Mouse (Mus musculus): ENCODE results near the gene Ccdc33. TPM values are rescaled to one million over a fixed set of nuclear protein-coding genes. Genes with fewer than 3 reads are reported as not detected.

Gene Ccdc33
- polyA plus RNA-seq, 1 experiment from 2014 or later, result 0.13 TPM

- WGBS, result 52% methylated on average over 7 of the region's 7 CpGs
- no peak overlapping the region for H3K4me2 ChIP-seq (replicated peaks)
- peaks cover 42% of the 10 kb centered on the region for H3K4me1 ChIP-seq (replicated peaks; ENCODE audit: control insufficient read depth, insufficient read depth, low read length)
- no peak overlapping the region for H3K4me3 ChIP-seq (replicated peaks; ENCODE audit: low read length)
- DNase-seq (ENCODE audit: low spot score), result no peak
- no peaks in the 10 kb centered on the region for H3K9me3 ChIP-seq (ENCODE audit: control insufficient read depth, low read length)
- H3K27me3 ChIP-seq (ENCODE audit: control insufficient read depth, insufficient read depth, low read length), result 0 out of 2 replicates have a peak, but pooled peaks cover 3% of the 10 kb centered on the region
- peak overlapping the region; percentile 22; the same call in 1 of the 2 replicates for H3K27ac ChIP-seq
- H3K9ac ChIP-seq, result no peak overlapping the region
- no peaks in the 10 kb centered on the region for H3K36me3 ChIP-seq (replicated peaks; ENCODE audit: control insufficient read depth, insufficient read depth)
- no peak for ATAC-seq (ENCODE audit: low FRiP score)
Observed at GRCm38 (mm10) chr9:58087277-58087998, 31.2 kb downstream of the Ccdc33 start.

GRCm38 (mm10) chr9:58086861-58087260 is 31.8 kb downstream of the Ccdc33 start:
- Histone ChIP-seq H3K27ac (peak overlapping the region; percentile 22), H3K36me3 (replicated peaks; ENCODE audit: control insufficient read depth, insufficient read depth) (no peaks in the 10 kb centered on the region), H3K4me1 (replicated peaks; ENCODE audit: control insufficient read depth, insufficient read depth, low read length) (peaks cover 42% of the 10 kb centered on the region), H3K4me2 (replicated peaks) (no peak overlapping the region), H3K9ac (0 out of 2 replicates have a peak overlapping the region, but pooled peaks have one; percentile 14), H3K9me3 (ENCODE audit: control insufficient read depth, low read length) (no peaks in the 10 kb centered on the region), H3K4me3 (replicated peaks; ENCODE audit: low read length) (no peak overlapping the region), H3K27me3 (ENCODE audit: control insufficient read depth, insufficient read depth, low read length) (0 out of 2 replicates have a peak, but pooled peaks cover 3% of the 10 kb centered on the region)
- DNase-seq (ENCODE audit: low spot score), result no peak
- WGBS, result 49% methylated on average over 7 of the region's 7 CpGs
- no peak for ATAC-seq (ENCODE audit: low FRiP score)

DNA sequence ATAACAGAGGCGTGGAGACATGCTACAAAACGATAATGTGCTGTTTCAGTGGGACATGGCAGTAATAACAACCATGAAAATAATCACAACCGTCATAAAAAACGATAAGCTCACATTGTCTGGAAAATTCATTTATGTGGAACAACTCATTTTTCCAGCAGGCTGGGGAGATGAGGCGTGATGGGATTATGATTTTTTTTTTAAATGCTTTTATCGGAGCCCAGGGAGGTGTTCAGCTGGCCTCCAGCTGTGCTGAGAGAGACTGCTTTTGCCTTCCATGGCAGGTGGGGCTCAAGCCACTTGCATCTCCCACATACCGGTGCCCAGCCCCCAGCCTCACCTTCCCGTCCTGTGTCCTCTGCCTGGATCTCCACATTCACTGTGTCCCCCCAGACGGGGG is 32.4 kb downstream of the Ccdc33 start:
- Histone ChIP-seq H3K9ac (0 out of 2 replicates have a peak overlapping the region, but pooled peaks have one; percentile 14), H3K36me3 (replicated peaks; ENCODE audit: control insufficient read depth, insufficient read depth) (no peaks in the 10 kb centered on the region), H3K27ac (peak overlapping the region; percentile 22), H3K4me2 (replicated peaks) (no peak overlapping the region), H3K9me3 (ENCODE audit: control insufficient read depth, low read length) (no peaks in the 10 kb centered on the region), H3K4me1 (replicated peaks; ENCODE audit: control insufficient read depth, insufficient read depth, low read length) (peaks cover 42% of the 10 kb centered on the region), H3K27me3 (ENCODE audit: control insufficient read depth, insufficient read depth, low read length) (0 out of 2 replicates have a peak, but pooled peaks cover 3% of the 10 kb centered on the region), H3K4me3 (replicated peaks; ENCODE audit: low read length) (no peak overlapping the region)
- ATAC-seq (ENCODE audit: low FRiP score) (no peak), DNase-seq (ENCODE audit: low spot score) (no peak)
- WGBS, result 23% methylated on average over 9 of the region's 9 CpGs

DNA sequence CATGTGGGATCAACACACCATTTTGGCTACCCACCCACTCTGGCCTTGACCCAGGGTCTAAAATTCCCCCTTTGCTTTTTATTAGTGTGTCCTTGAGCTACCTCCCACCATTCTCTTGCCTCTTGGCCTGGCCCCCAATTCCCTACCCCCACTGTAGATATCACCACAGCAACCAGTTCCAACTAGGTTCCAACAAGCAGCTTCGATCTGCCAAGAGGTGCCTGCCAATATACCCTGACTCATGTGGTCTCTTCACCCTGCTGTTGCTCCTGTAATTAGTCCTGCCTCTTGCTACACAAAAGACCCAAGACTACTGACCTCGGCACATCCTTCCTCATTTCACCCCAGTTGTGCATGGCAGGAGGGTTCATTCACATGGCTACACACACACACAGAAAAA is 33.5 kb downstream of the Ccdc33 start:
- H3K27me3 ChIP-seq (ENCODE audit: control insufficient read depth, insufficient read depth, low read length), result 0 out of 2 replicates have a peak, but pooled peaks cover 3% of the 10 kb centered on the region
- H3K4me3 ChIP-seq (replicated peaks; ENCODE audit: low read length), result no peak overlapping the region
- DNase-seq (ENCODE audit: low spot score) (no peak), ATAC-seq (ENCODE audit: low FRiP score) (peak; percentile 32; the same call in 1 of the 2 replicates)
- WGBS, result 2% methylated on average over 2 of the region's 2 CpGs
- peaks cover 42% of the 10 kb centered on the region for H3K4me1 ChIP-seq (replicated peaks; ENCODE audit: control insufficient read depth, insufficient read depth, low read length)
- H3K27ac ChIP-seq, result peak overlapping the region; percentile 39
- H3K4me2 ChIP-seq (replicated peaks), result no peak overlapping the region
- no peaks in the 10 kb centered on the region for H3K9me3 ChIP-seq (ENCODE audit: control insufficient read depth, low read length)
- no peaks in the 10 kb centered on the region for H3K36me3 ChIP-seq (replicated peaks; ENCODE audit: control insufficient read depth, insufficient read depth)
- no peak overlapping the region for H3K9ac ChIP-seq

DNA sequence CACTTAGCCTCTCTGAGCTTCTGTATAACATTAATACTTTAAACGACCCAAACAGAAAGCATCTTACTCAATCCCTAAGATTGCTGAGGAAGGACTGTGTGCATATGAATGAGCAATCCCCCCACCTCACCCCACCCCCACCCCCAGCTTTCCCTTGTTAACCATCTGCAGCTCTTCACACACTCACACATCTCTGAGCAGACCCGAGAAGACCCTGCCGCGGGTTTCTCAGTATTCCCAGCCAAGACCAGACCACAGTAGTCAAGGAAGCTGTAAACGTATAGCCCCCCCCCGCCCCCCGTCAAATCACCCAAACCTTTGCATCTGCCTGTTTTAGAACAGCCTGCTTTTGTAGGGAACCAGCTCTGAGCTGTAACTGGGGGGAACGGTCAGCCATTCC is 34.0 kb downstream of the Ccdc33 start:
- ATAC-seq (ENCODE audit: low FRiP score) (no peak), DNase-seq (ENCODE audit: low spot score) (no peak)
- H3K27ac ChIP-seq, result 0 out of 2 replicates have a peak overlapping the region, but pooled peaks have one; percentile 39
- H3K9me3 ChIP-seq (ENCODE audit: control insufficient read depth, low read length), result no peaks in the 10 kb centered on the region
- H3K9ac ChIP-seq, result no peak overlapping the region
- peaks cover 42% of the 10 kb centered on the region for H3K4me1 ChIP-seq (replicated peaks; ENCODE audit: control insufficient read depth, insufficient read depth, low read length)
- 0 out of 2 replicates have a peak, but pooled peaks cover 3% of the 10 kb centered on the region for H3K27me3 ChIP-seq (ENCODE audit: control insufficient read depth, insufficient read depth, low read length)
- H3K36me3 ChIP-seq (replicated peaks; ENCODE audit: control insufficient read depth, insufficient read depth), result no peaks in the 10 kb centered on the region
- H3K4me2 ChIP-seq (replicated peaks), result no peak overlapping the region
- no peak overlapping the region for H3K4me3 ChIP-seq (replicated peaks; ENCODE audit: low read length)
- 13% methylated on average over 8 of the region's 8 CpGs for WGBS

DNA sequence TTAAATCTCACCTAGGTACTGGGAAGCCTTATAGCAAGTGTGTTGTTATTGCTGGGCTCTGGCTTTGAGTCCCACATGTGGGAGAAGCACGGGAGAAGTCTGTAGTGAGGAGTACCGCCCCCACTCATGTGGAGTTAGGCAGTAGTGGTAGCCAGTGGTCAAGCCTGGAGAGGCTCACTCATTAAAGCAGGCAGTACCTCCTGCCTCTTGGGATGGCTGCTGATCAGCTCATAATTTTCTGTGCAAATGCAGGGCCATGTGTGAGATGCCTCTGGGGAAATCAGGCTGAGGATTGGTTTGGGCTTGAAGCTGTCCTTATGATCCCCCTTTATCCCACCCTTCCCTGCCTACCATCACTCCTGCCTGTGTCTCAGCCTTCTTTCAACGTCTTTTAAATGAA is 44.1 kb downstream of the Ccdc33 start:
- Histone ChIP-seq H3K36me3 (replicated peaks; ENCODE audit: control insufficient read depth, insufficient read depth) (no peaks in the 10 kb centered on the region), H3K27me3 (ENCODE audit: control insufficient read depth, insufficient read depth, low read length) (no peaks in the 10 kb centered on the region), H3K4me3 (replicated peaks; ENCODE audit: low read length) (no peak overlapping the region), H3K9ac (no peak overlapping the region), H3K4me2 (replicated peaks) (no peak overlapping the region), H3K9me3 (ENCODE audit: control insufficient read depth, low read length) (no peaks in the 10 kb centered on the region), H3K4me1 (replicated peaks; ENCODE audit: control insufficient read depth, insufficient read depth, low read length) (peaks cover 8% of the 10 kb centered on the region; the same call in 1 of the 2 replicates), H3K27ac (no peak overlapping the region)
- 49% methylated on average over 3 of the region's 3 CpGs for WGBS
- DNase-seq (ENCODE audit: low spot score) (no peak), ATAC-seq (ENCODE audit: low FRiP score) (no peak)

GRCm38 (mm10) chr9:58067546-58067945 is 51.1 kb downstream of the Ccdc33 start:
- Histone ChIP-seq H3K27ac (no peak overlapping the region), H3K4me2 (replicated peaks) (no peak overlapping the region), H3K4me1 (replicated peaks; ENCODE audit: control insufficient read depth, insufficient read depth, low read length) (peaks cover 28% of the 10 kb centered on the region), H3K9ac (no peak overlapping the region), H3K36me3 (replicated peaks; ENCODE audit: control insufficient read depth, insufficient read depth) (no peaks in the 10 kb centered on the region), H3K9me3 (ENCODE audit: control insufficient read depth, low read length) (no peaks in the 10 kb centered on the region), H3K4me3 (replicated peaks; ENCODE audit: low read length) (no peak overlapping the region), H3K27me3 (ENCODE audit: control insufficient read depth, insufficient read depth, low read length) (no peaks in the 10 kb centered on the region)
- ATAC-seq (ENCODE audit: low FRiP score), result no peak
- 92% methylated on average over 3 of the region's 3 CpGs for WGBS
- DNase-seq (ENCODE audit: low spot score), result no peak

GRCm38 (mm10) chr9:58066731-58067095 is 51.9 kb downstream of the Ccdc33 start:
- no peak for ATAC-seq (ENCODE audit: low FRiP score)
- Histone ChIP-seq H3K4me2 (replicated peaks) (no peak overlapping the region), H3K4me3 (replicated peaks; ENCODE audit: low read length) (no peak overlapping the region), H3K27ac (peak overlapping the region; percentile 68; the same call in 1 of the 2 replicates), H3K27me3 (ENCODE audit: control insufficient read depth, insufficient read depth, low read length) (no peaks in the 10 kb centered on the region), H3K36me3 (replicated peaks; ENCODE audit: control insufficient read depth, insufficient read depth) (no peaks in the 10 kb centered on the region), H3K4me1 (replicated peaks; ENCODE audit: control insufficient read depth, insufficient read depth, low read length) (peaks cover 37% of the 10 kb centered on the region), H3K9me3 (ENCODE audit: control insufficient read depth, low read length) (no peaks in the 10 kb centered on the region), H3K9ac (no peak overlapping the region)
- no peak for DNase-seq (ENCODE audit: low spot score)
- 76% methylated on average over 6 of the region's 6 CpGs for WGBS

- H3K4me2 ChIP-seq (replicated peaks), result no peak overlapping the region
- H3K9ac ChIP-seq, result no peak overlapping the region
- peak overlapping the region; percentile 68 for H3K27ac ChIP-seq
- peaks cover 42% of the 10 kb centered on the region for H3K4me1 ChIP-seq (replicated peaks; ENCODE audit: control insufficient read depth, insufficient read depth, low read length)
- 84% methylated on average over 6 of the region's 6 CpGs for WGBS
- ATAC-seq (ENCODE audit: low FRiP score), result no peak
- H3K27me3 ChIP-seq (ENCODE audit: control insufficient read depth, insufficient read depth, low read length), result no peaks in the 10 kb centered on the region
- DNase-seq (ENCODE audit: low spot score), result no peak
- no peak overlapping the region for H3K4me3 ChIP-seq (replicated peaks; ENCODE audit: low read length)
- no peaks in the 10 kb centered on the region for H3K36me3 ChIP-seq (replicated peaks; ENCODE audit: control insufficient read depth, insufficient read depth)
- no peaks in the 10 kb centered on the region for H3K9me3 ChIP-seq (ENCODE audit: control insufficient read depth, low read length)
Observed at GRCm38 (mm10) chr9:58065977-58066730, 52.5 kb downstream of the Ccdc33 start.
